Mouse (Mus musculus): ENCODE results near the gene Gpr3. TPM values are rescaled to one million over a fixed set of nuclear protein-coding genes. Genes with fewer than 3 reads are reported as not detected.

The Gpr3 gene
- polyA plus RNA-seq, 1 experiment from 2014 or later, result not detected

Other genes with a start within 250 kb of the Gpr3 start
- 0.91 to 1.8 TPM (median 1.2 TPM) in 3 replicates for gene Fgr, start 238.4 kb downstream of the Gpr3 start, polyA plus RNA-seq (2018)
- gene Ahdc1, start 201.3 kb downstream of the Gpr3 start, polyA plus RNA-seq (2018), result 1.3 to 2.2 TPM (median 1.6 TPM) in 3 replicates
- 68.1 to 117 TPM (median 91.5 TPM) in 3 replicates for gene Wasf2, start 82.0 kb downstream of the Gpr3 start, polyA plus RNA-seq (2018)
- not detected in 3 replicates for gene Cd164l2, start 405 bp downstream of the Gpr3 start, polyA plus RNA-seq (2018)
- 0.98 to 3.1 TPM (median 1.5 TPM) in 3 replicates for gene Map3k6, start 28.3 kb upstream of the Gpr3 start, polyA plus RNA-seq (2018)
- not detected in 3 replicates for gene Sytl1, start 50.6 kb upstream of the Gpr3 start, polyA plus RNA-seq (2018)
- gene Tmem222, start 65.3 kb upstream of the Gpr3 start, polyA plus RNA-seq (2018), result 20.5 to 42.6 TPM (median 42.2 TPM) in 3 replicates
- 19.3 to 24.9 TPM (median 22.8 TPM) in 3 replicates for gene Wdtc1, start 140.9 kb upstream of the Gpr3 start, polyA plus RNA-seq (2018)
- 18.3 to 27.4 TPM (median 23.8 TPM) in 3 replicates for gene Slc9a1, start 157.2 kb upstream of the Gpr3 start, polyA plus RNA-seq (2018)

Measured in macrophage (primary cell).